Mouse (Mus musculus): Measurements from ENCODE around the gene Il20rb. TPM values are rescaled to one million over a fixed set of nuclear protein-coding genes. Genes with fewer than 3 reads are reported as not detected.

The Il20rb gene
- polyA plus RNA-seq, 1 experiment: 0.43 TPM

DNA sequence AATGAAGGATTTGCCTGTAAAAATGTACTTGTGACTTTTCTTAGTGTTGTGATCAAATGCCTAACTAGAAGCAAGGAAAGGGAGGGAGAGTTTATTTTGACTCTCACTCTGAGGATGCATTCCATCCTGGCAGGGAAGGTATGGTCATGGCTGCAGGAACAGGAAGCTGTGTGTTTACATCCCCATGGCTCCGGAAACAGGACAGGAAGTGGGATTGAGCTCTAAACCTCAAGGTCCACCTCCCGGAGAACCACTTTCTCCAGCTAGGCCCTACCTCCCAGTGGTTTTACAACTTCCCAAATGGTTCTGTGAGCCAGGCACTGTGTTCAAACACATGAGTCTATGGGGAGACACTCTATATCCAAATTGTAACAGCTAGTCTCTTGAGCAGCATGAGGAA lies 22.8 kb downstream of the Il20rb start:
- Histone ChIP-seq H3K9ac (ENCODE audit: low read depth, poor library complexity, severe bottlenecking) (no peak overlapping the region), H3K4me3 (ENCODE audit: low read depth, low read length) (no peak overlapping the region), H3K4me1 (ENCODE audit: control insufficient read depth, insufficient read depth, low read length) (no peaks in the 10 kb centered on the region), H3K27me3 (ENCODE audit: control insufficient read depth, insufficient read depth, low read length, poor library complexity, severe bottlenecking) (no peaks in the 10 kb centered on the region), H3K9me3 (replicated peaks; ENCODE audit: control insufficient read depth, insufficient read depth, low read length, poor library complexity, severe bottlenecking) (no peaks in the 10 kb centered on the region), H3K27ac (ENCODE audit: insufficient read depth, low read length) (no peak overlapping the region), H3K36me3 (ENCODE audit: control insufficient read depth, insufficient read depth, low read length, poor library complexity, severe bottlenecking) (no peaks in the 10 kb centered on the region)
- TF ChIP-seq POLR2A (IDR thresholded peaks at IDR 0.05; ENCODE audit: insufficient read depth, low read length) (no peak), EP300 (IDR thresholded peaks at IDR 0.05; ENCODE audit: insufficient read depth, low read depth, low read length) (no peak), CTCF (IDR thresholded peaks at IDR 0.05; ENCODE audit: low read depth, low read length) (no peak)

GRCm38 (mm10) chr9:100462098-100462497 lies 24.5 kb downstream of the Il20rb start:
- no peaks in the 10 kb centered on the region for H3K36me3 ChIP-seq (ENCODE audit: control insufficient read depth, insufficient read depth, low read length, poor library complexity, severe bottlenecking)
- no peak overlapping the region for H3K9ac ChIP-seq (ENCODE audit: low read depth, poor library complexity, severe bottlenecking)
- H3K9me3 ChIP-seq (replicated peaks; ENCODE audit: control insufficient read depth, insufficient read depth, low read length, poor library complexity, severe bottlenecking): no peaks in the 10 kb centered on the region

GRCm38 (mm10) chr9:100461671-100462070 lies 24.9 kb downstream of the Il20rb start:
- Histone ChIP-seq H3K27ac (ENCODE audit: insufficient read depth, low read length) (no peak overlapping the region), H3K9ac (ENCODE audit: low read depth, poor library complexity, severe bottlenecking) (no peak overlapping the region)
- TF ChIP-seq POLR2A (IDR thresholded peaks at IDR 0.05; ENCODE audit: insufficient read depth, low read length) (no peak), EP300 (IDR thresholded peaks at IDR 0.05; ENCODE audit: insufficient read depth, low read depth, low read length) (no peak), CTCF (IDR thresholded peaks at IDR 0.05; ENCODE audit: low read depth, low read length) (no peak)

More at GRCm38 (mm10) chr9:100462098-100462497, 24.5 kb downstream of the Il20rb start:
- no peak for TF ChIP-seq POLR2A (IDR thresholded peaks at IDR 0.05; ENCODE audit: insufficient read depth, low read length)
- TF ChIP-seq EP300 (IDR thresholded peaks at IDR 0.05; ENCODE audit: insufficient read depth, low read depth, low read length): no peak
- TF ChIP-seq CTCF (IDR thresholded peaks at IDR 0.05; ENCODE audit: low read depth, low read length): no peak
- H3K4me3 ChIP-seq (ENCODE audit: low read depth, low read length): no peak overlapping the region
- no peaks in the 10 kb centered on the region for H3K27me3 ChIP-seq (ENCODE audit: control insufficient read depth, insufficient read depth, low read length, poor library complexity, severe bottlenecking)
- H3K27ac ChIP-seq (ENCODE audit: insufficient read depth, low read length): no peak overlapping the region
- no peaks in the 10 kb centered on the region for H3K4me1 ChIP-seq (ENCODE audit: control insufficient read depth, insufficient read depth, low read length)

GRCm38 (mm10) chr9:100460203-100460602 lies 26.4 kb downstream of the Il20rb start:
- Histone ChIP-seq H3K4me3 (ENCODE audit: low read depth, low read length) (no peak overlapping the region), H3K27ac (ENCODE audit: insufficient read depth, low read length) (no peak overlapping the region)
- TF ChIP-seq CTCF (IDR thresholded peaks at IDR 0.05; ENCODE audit: low read depth, low read length): no peak
- TF ChIP-seq POLR2A (IDR thresholded peaks at IDR 0.05; ENCODE audit: insufficient read depth, low read length): no peak
- TF ChIP-seq EP300 (IDR thresholded peaks at IDR 0.05; ENCODE audit: insufficient read depth, low read depth, low read length): no peak

More at GRCm38 (mm10) chr9:100461671-100462070, 24.9 kb downstream of the Il20rb start:
- no peak overlapping the region for H3K4me3 ChIP-seq (ENCODE audit: low read depth, low read length)
- no peaks in the 10 kb centered on the region for H3K27me3 ChIP-seq (ENCODE audit: control insufficient read depth, insufficient read depth, low read length, poor library complexity, severe bottlenecking)
- no peaks in the 10 kb centered on the region for H3K9me3 ChIP-seq (replicated peaks; ENCODE audit: control insufficient read depth, insufficient read depth, low read length, poor library complexity, severe bottlenecking)
- no peaks in the 10 kb centered on the region for H3K36me3 ChIP-seq (ENCODE audit: control insufficient read depth, insufficient read depth, low read length, poor library complexity, severe bottlenecking)
- H3K4me1 ChIP-seq (ENCODE audit: control insufficient read depth, insufficient read depth, low read length): no peaks in the 10 kb centered on the region

DNA sequence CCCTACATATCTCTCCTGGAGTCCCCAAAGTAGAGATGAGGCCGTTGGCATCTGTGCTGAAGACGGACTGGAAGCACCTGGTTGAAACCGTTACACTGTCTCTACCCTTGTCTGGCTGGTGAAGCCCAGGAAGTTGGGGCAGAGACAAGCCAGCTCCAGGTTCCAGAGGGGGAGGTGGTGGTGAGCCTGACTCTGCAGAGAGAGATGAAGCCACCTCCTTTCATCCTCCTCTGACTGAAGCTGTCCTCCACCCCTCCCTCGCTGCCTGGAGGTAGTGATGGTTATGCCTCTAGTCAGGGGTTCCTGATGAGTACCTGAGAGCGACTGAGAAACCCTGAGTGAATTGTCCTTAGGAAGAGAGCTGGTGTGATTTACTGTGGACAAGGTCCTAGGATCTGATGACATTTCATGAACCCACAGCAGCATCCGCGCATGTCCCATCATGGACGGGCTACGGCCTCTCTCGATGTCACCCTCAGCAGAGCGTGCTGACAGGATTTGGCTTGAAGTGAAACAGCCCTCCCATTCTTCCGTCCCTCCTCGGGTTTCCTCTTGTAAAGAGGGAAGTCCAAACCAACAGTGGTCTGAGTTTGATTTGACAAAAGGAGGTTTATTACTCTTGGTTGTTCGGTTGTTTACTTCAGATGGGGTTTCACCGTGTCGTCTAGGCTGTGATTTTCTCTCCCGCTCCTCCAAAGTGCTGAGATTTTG lies 28.5 kb downstream of the Il20rb start:
- no peaks in the 10 kb centered on the region for H3K27me3 ChIP-seq (ENCODE audit: control insufficient read depth, insufficient read depth, low read length, poor library complexity, severe bottlenecking)
- no peaks in the 10 kb centered on the region for H3K36me3 ChIP-seq (ENCODE audit: control insufficient read depth, insufficient read depth, low read length, poor library complexity, severe bottlenecking)
- H3K9ac ChIP-seq (ENCODE audit: low read depth, poor library complexity, severe bottlenecking): no peak overlapping the region
- no peak overlapping the region for H3K27ac ChIP-seq (ENCODE audit: insufficient read depth, low read length)
- no peak overlapping the region for H3K4me3 ChIP-seq (ENCODE audit: low read depth, low read length)
- H3K9me3 ChIP-seq (replicated peaks; ENCODE audit: control insufficient read depth, insufficient read depth, low read length, poor library complexity, severe bottlenecking): no peaks in the 10 kb centered on the region
- TF ChIP-seq EP300 (IDR thresholded peaks at IDR 0.05; ENCODE audit: insufficient read depth, low read depth, low read length) (no peak), CTCF (IDR thresholded peaks at IDR 0.05; ENCODE audit: low read depth, low read length) (no peak), POLR2A (IDR thresholded peaks at IDR 0.05; ENCODE audit: insufficient read depth, low read length) (no peak)
- H3K4me1 ChIP-seq (ENCODE audit: control insufficient read depth, insufficient read depth, low read length): no peaks in the 10 kb centered on the region

More at GRCm38 (mm10) chr9:100460203-100460602, 26.4 kb downstream of the Il20rb start:
- Histone ChIP-seq H3K9ac (ENCODE audit: low read depth, poor library complexity, severe bottlenecking) (no peak overlapping the region), H3K4me1 (ENCODE audit: control insufficient read depth, insufficient read depth, low read length) (no peaks in the 10 kb centered on the region), H3K9me3 (replicated peaks; ENCODE audit: control insufficient read depth, insufficient read depth, low read length, poor library complexity, severe bottlenecking) (no peaks in the 10 kb centered on the region), H3K36me3 (ENCODE audit: control insufficient read depth, insufficient read depth, low read length, poor library complexity, severe bottlenecking) (no peaks in the 10 kb centered on the region), H3K27me3 (ENCODE audit: control insufficient read depth, insufficient read depth, low read length, poor library complexity, severe bottlenecking) (no peaks in the 10 kb centered on the region)

DNA sequence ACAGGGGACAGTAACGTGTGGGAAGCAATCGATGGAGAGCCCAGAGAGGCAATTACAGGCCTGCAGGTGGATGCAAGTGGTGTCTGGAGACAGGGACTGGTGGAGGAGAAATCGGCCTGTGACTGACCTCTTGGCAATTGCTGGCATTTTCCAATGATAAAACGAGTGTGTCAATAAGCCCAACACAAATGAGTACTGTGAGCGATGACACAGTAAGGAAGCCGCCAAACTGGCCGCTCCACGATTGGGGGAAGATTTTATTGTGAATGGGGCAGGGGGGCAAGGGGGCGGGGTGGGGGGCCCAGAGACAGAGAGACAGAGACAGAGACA lies 32.0 kb downstream of the Il20rb start:
- H3K27me3 ChIP-seq (ENCODE audit: control insufficient read depth, insufficient read depth, low read length, poor library complexity, severe bottlenecking): no peaks in the 10 kb centered on the region
- H3K9me3 ChIP-seq (replicated peaks; ENCODE audit: control insufficient read depth, insufficient read depth, low read length, poor library complexity, severe bottlenecking): no peaks in the 10 kb centered on the region

More for the DNA sequence above, 32.0 kb downstream of the Il20rb start:
- no peak overlapping the region for H3K27ac ChIP-seq (ENCODE audit: insufficient read depth, low read length)
- H3K36me3 ChIP-seq (ENCODE audit: control insufficient read depth, insufficient read depth, low read length, poor library complexity, severe bottlenecking): no peaks in the 10 kb centered on the region
- TF ChIP-seq CTCF (IDR thresholded peaks at IDR 0.05; ENCODE audit: low read depth, low read length): no peak
- no peak for TF ChIP-seq EP300 (IDR thresholded peaks at IDR 0.05; ENCODE audit: insufficient read depth, low read depth, low read length)
- no peak for TF ChIP-seq POLR2A (IDR thresholded peaks at IDR 0.05; ENCODE audit: insufficient read depth, low read length)
- H3K4me1 ChIP-seq (ENCODE audit: control insufficient read depth, insufficient read depth, low read length): no peaks in the 10 kb centered on the region
- peak overlapping the region; percentile 31; the same call in 1 of the 2 replicates for H3K9ac ChIP-seq (ENCODE audit: low read depth, poor library complexity, severe bottlenecking)
- peak overlapping the region; percentile 2; the same call in 1 of the 2 replicates for H3K4me3 ChIP-seq (ENCODE audit: low read depth, low read length)
